Mouse (Mus musculus): Measurements from ENCODE around the gene Trim69. TPM values are rescaled to one million over a fixed set of nuclear protein-coding genes. Genes with fewer than 3 reads are reported as not detected.

Trim69 gene
- polyA plus RNA-seq, 1 experiment from 2014 or later: not detected

GRCm38 (mm10) chr2:122163430-122164195 lies 3.1 kb downstream of the Trim69 start:
- Histone ChIP-seq H3K4me2 (ENCODE audit: low read length) (no peak overlapping the region), H3K9me3 (replicated peaks; ENCODE audit: low read length) (no peaks in the 10 kb centered on the region), H3K36me3 (ENCODE audit: insufficient read depth, low read length) (no peaks in the 10 kb centered on the region), H3K27ac (no peak overlapping the region), H3K27me3 (ENCODE audit: insufficient read depth, low read length) (no peaks in the 10 kb centered on the region), H3K9ac (ENCODE audit: low read depth, low read length) (no peak overlapping the region), H3K4me3 (replicated peaks; ENCODE audit: low read depth, low read length) (no peak overlapping the region), H3K4me1 (replicated peaks; ENCODE audit: insufficient read depth, low read length) (no peaks in the 10 kb centered on the region)
- WGBS: 54% methylated on average over 13 of the region's 13 CpGs
- DNase-seq (ENCODE audit: low spot score): peak; percentile 32
- no peak for ATAC-seq (replicated peaks; ENCODE audit: low FRiP score, low read depth)
- no peak for TF ChIP-seq CTCF (IDR thresholded peaks at IDR 0.05; ENCODE audit: low read depth)

- no peak overlapping the region for H3K4me2 ChIP-seq (ENCODE audit: low read length)
- no peaks in the 10 kb centered on the region for H3K9me3 ChIP-seq (replicated peaks; ENCODE audit: low read length)
- no peak for TF ChIP-seq CTCF (IDR thresholded peaks at IDR 0.05; ENCODE audit: low read depth)
- WGBS: 89% methylated on average over 11 of the region's 11 CpGs
- H3K9ac ChIP-seq (ENCODE audit: low read depth, low read length): no peak overlapping the region
- no peaks in the 10 kb centered on the region for H3K27me3 ChIP-seq (ENCODE audit: insufficient read depth, low read length)
- no peaks in the 10 kb centered on the region for H3K4me1 ChIP-seq (replicated peaks; ENCODE audit: insufficient read depth, low read length)
- no peak overlapping the region for H3K4me3 ChIP-seq (replicated peaks; ENCODE audit: low read depth, low read length)
- no peak overlapping the region for H3K27ac ChIP-seq
- ATAC-seq (replicated peaks; ENCODE audit: low FRiP score, low read depth): no peak
- no peak for DNase-seq (ENCODE audit: low spot score)
- no peaks in the 10 kb centered on the region for H3K36me3 ChIP-seq (ENCODE audit: insufficient read depth, low read length)
These were observed 3.8 kb downstream of the Trim69 start for GRCm38 (mm10) chr2:122164293-122164692.

- no peak overlapping the region for H3K9ac ChIP-seq (ENCODE audit: low read depth, low read length)
- no peak for ATAC-seq (replicated peaks; ENCODE audit: low FRiP score, low read depth)
- H3K27me3 ChIP-seq (ENCODE audit: insufficient read depth, low read length): no peaks in the 10 kb centered on the region
- no peaks in the 10 kb centered on the region for H3K36me3 ChIP-seq (ENCODE audit: insufficient read depth, low read length)
- H3K9me3 ChIP-seq (replicated peaks; ENCODE audit: low read length): no peaks in the 10 kb centered on the region
- no peak overlapping the region for H3K27ac ChIP-seq
- no peak overlapping the region for H3K4me3 ChIP-seq (replicated peaks; ENCODE audit: low read depth, low read length)
- 83% methylated on average over 6 of the region's 6 CpGs for WGBS
- TF ChIP-seq CTCF (IDR thresholded peaks at IDR 0.05; ENCODE audit: low read depth): no peak
- no peak for DNase-seq (ENCODE audit: low spot score)
- H3K4me1 ChIP-seq (replicated peaks; ENCODE audit: insufficient read depth, low read length): no peaks in the 10 kb centered on the region
- no peak overlapping the region for H3K4me2 ChIP-seq (ENCODE audit: low read length)
These were observed 10.8 kb downstream of the Trim69 start for GRCm38 (mm10) chr2:122171292-122171691.

- DNase-seq (ENCODE audit: low spot score): no peak
- no peaks in the 10 kb centered on the region for H3K4me1 ChIP-seq (replicated peaks; ENCODE audit: insufficient read depth, low read length)
These were observed 11.7 kb downstream of the Trim69 start for GRCm38 (mm10) chr2:122172188-122172587.

GRCm38 (mm10) chr2:122180051-122180822 lies 19.7 kb downstream of the Trim69 start:
- H3K27me3 ChIP-seq (ENCODE audit: insufficient read depth, low read length): no peaks in the 10 kb centered on the region

More at GRCm38 (mm10) chr2:122172188-122172587, 11.7 kb downstream of the Trim69 start:
- no peak for TF ChIP-seq CTCF (IDR thresholded peaks at IDR 0.05; ENCODE audit: low read depth)
- H3K9ac ChIP-seq (ENCODE audit: low read depth, low read length): no peak overlapping the region
- no peak for ATAC-seq (replicated peaks; ENCODE audit: low FRiP score, low read depth)
- no peak overlapping the region for H3K4me3 ChIP-seq (replicated peaks; ENCODE audit: low read depth, low read length)
- no peaks in the 10 kb centered on the region for H3K27me3 ChIP-seq (ENCODE audit: insufficient read depth, low read length)
- no peak overlapping the region for H3K27ac ChIP-seq
- no peaks in the 10 kb centered on the region for H3K36me3 ChIP-seq (ENCODE audit: insufficient read depth, low read length)
- no peak overlapping the region for H3K4me2 ChIP-seq (ENCODE audit: low read length)
- H3K9me3 ChIP-seq (replicated peaks; ENCODE audit: low read length): no peaks in the 10 kb centered on the region
- WGBS: 95% methylated on average over 2 of the region's 2 CpGs

GRCm38 (mm10) chr2:122185086-122185485 lies 24.6 kb downstream of the Trim69 start:
- H3K9me3 ChIP-seq (replicated peaks; ENCODE audit: low read length): no peaks in the 10 kb centered on the region
- H3K4me1 ChIP-seq (replicated peaks; ENCODE audit: insufficient read depth, low read length): no peaks in the 10 kb centered on the region
- DNase-seq (ENCODE audit: low spot score) (no peak), ATAC-seq (replicated peaks; ENCODE audit: low FRiP score, low read depth) (no peak)
- no peaks in the 10 kb centered on the region for H3K36me3 ChIP-seq (ENCODE audit: insufficient read depth, low read length)
- H3K9ac ChIP-seq (ENCODE audit: low read depth, low read length): no peak overlapping the region
- 82% methylated on average over 4 of the region's 4 CpGs for WGBS
- H3K4me2 ChIP-seq (ENCODE audit: low read length): no peak overlapping the region
- no peak overlapping the region for H3K4me3 ChIP-seq (replicated peaks; ENCODE audit: low read depth, low read length)
- H3K27me3 ChIP-seq (ENCODE audit: insufficient read depth, low read length): no peaks in the 10 kb centered on the region
- H3K27ac ChIP-seq: no peak overlapping the region
- TF ChIP-seq CTCF (IDR thresholded peaks at IDR 0.05; ENCODE audit: low read depth): no peak

More at GRCm38 (mm10) chr2:122180051-122180822, 19.7 kb downstream of the Trim69 start:
- ATAC-seq (replicated peaks; ENCODE audit: low FRiP score, low read depth): no peak
- WGBS: 66% methylated on average over 8 of the region's 8 CpGs
- H3K9ac ChIP-seq (ENCODE audit: low read depth, low read length): no peak overlapping the region
- DNase-seq (ENCODE audit: low spot score): no peak
- TF ChIP-seq CTCF (IDR thresholded peaks at IDR 0.05; ENCODE audit: low read depth): no peak
- no peak overlapping the region for H3K4me2 ChIP-seq (ENCODE audit: low read length)
- H3K9me3 ChIP-seq (replicated peaks; ENCODE audit: low read length): no peaks in the 10 kb centered on the region
- H3K4me3 ChIP-seq (replicated peaks; ENCODE audit: low read depth, low read length): no peak overlapping the region
- no peaks in the 10 kb centered on the region for H3K4me1 ChIP-seq (replicated peaks; ENCODE audit: insufficient read depth, low read length)
- no peaks in the 10 kb centered on the region for H3K36me3 ChIP-seq (ENCODE audit: insufficient read depth, low read length)
- H3K27ac ChIP-seq: no peak overlapping the region

Data from kidney, postnatal 0 days (tissue).